In the genomic region with DNA sequence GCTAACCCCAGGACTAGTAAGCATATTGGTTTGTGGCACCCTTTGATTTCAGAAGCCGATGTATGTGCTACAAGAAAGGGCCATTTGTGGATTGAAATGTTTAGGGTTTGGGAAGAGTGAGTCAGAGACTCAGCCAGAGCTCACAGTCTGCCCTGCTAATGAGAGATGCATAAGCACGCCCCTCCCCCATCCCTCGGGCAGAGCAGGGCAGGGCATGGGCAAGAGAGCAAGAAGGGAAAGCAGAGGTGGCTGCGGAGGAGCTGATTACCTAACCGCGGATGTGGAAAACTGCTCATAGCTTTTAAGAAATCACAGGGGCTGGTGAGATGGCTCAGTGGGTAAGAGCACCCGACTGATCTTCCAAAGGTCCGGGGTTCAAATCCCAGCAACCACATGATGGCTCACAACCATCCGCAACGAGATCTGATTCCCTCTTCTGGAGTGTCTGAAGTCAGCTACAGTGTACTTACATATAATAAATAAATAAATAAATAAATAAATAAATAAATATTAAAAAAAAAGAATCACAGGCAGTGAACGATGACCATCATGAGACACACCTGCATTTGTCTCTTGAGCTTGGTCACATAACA, we compare ENCODE assay signal across 11 mouse cellular contexts. TPM values are rescaled to one million over a fixed set of nuclear protein-coding genes. Genes with fewer than 3 reads are reported as not detected.
DNase-seq lines count a peak whose midpoint lies in the region; ATAC-seq lines count a peak whose summit lies in the region.
"Had no signal": no experiment of that assay in that cellular context is flagged by ENCODE, and none has a peak within 500 bp of the region (broad histone marks: within the 10 kb centered on the region; RNA-seq: fewer than 3 reads in every experiment).

No protein-coding gene starts in this region.

- DNase-seq in cerebellum, postnatal 10 days: peak; percentile 54 to 72
- no peak for DNase-seq in cerebellum, adult 9-10 months
- DNase-seq in urinary bladder, postnatal 14 days (ENCODE audit: low spot score): peak; percentile 6
- DNase-seq in urinary bladder, adult 18-20 months (ENCODE audit: low spot score in 2 of 2): no peak
- peak; percentile 30 to 65 for DNase-seq in kidney, postnatal 25 days
- peak; percentile 8 for DNase-seq in testis, postnatal 14 days (ENCODE audit: low spot score)
- no peak for DNase-seq in ovary, postnatal 14 days (ENCODE audit: low spot score)
- DNase-seq: cerebellum, adult 2 months; heart, adult 11 months had no signal

- no peak for ATAC-seq in inflammation-experienced regulatory T-cells, adult 6 months
- ATAC-seq: intestine, postnatal 0 days had no signal

RNA-seq across cellular contexts. Expression of gene Hepacam2, which starts 42.1 kb away (rescaled TPM):
- under 1 TPM in 2 of 3 experiments, not detected in 1; 0.21 to 0.30 TPM for polyA plus RNA-seq in inflammation-experienced regulatory T-cells, adult 6 months (2017; shearing (Covaris generic))

RNA-seq across cellular contexts. Expression of gene Vps50, which starts 42.1 kb away (rescaled TPM):
- 10 to 100 TPM; 15.2 to 23.7 (median 17.1) TPM for polyA plus RNA-seq in inflammation-experienced regulatory T-cells, adult 6 months (2017; shearing (Covaris generic))

RNA-seq across cellular contexts. Expression of gene Samd9l, which starts 56.7 kb away (rescaled TPM):
- polyA plus RNA-seq in inflammation-experienced regulatory T-cells, adult 6 months (2017; shearing (Covaris generic)): 100 to 1,000 TPM in 2 of 3 experiments, 10 to 100 TPM in 1; 96.9 to 154 (median 134) TPM

Comparison
In these comparisons a context has a peak if more than half of its experiments do, and no peak if none do; other contexts are left out.
1. DNase-seq: peak in cerebellum, postnatal 10 days (2 of 2), urinary bladder, postnatal 14 days (single experiment), kidney, postnatal 25 days (2 of 2) and testis, postnatal 14 days (single experiment); none in cerebellum, adult 9-10 months (single experiment), urinary bladder, adult 18-20 months (0 of 2) and ovary, postnatal 14 days (single experiment).